Mouse (Mus musculus) lung, postnatal 0 days (tissue): ENCODE results near the gene Clta.

ENCODE experiments used
- CTCF ChIP-seq: IDR thresholded peaks from 2 replicates; pipeline ENCODE4 v1.5.1; 2016; ENCODE audit warnings: antibody characterized with exemption, mild to moderate bottlenecking
- EP300 ChIP-seq: IDR thresholded peaks from 2 replicates; pipeline ENCODE4 v1.6.1; 2016; ENCODE audit warnings: antibody characterized with exemption, mild to moderate bottlenecking, control low read depth

DNA sequence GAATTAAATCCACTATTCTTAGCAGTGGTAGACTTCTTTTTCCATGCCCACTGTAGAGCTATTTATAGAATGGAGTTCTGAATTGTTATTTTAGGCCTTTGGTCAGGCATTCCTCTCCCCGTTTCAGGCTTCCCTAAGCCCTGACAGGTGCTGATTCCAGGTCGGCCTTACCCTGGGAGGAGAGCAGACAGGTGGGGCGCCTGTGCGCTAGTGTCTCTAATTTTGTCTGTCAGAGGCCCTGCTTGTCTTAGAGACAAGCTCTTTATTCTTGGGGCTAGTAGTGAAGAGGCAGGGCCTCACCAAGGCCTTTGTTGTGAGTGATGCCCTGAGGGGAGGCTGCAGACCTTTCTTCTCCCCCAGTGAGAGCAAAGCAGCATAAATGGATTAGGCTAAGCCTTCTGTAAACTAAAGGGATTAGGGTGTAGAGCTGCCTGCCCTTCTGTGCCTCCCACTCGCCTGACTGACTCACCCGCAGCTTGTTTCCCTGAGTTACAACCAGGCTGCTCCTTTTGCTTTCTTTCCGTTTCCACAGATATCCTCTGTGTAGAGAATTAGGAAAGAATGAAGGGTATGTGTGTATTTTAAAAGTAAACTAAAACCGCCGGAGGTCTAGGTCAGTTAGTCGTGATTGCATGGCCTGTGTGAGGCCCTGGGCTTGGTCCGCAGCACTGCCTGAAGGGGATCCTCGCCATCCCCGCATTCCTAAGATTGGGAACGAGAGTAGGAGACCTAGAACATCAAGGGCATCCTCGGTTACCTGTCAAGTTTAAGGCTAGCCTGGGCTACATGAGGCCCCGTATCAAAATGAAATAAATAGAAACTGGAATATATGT lies 24.3 kb downstream of the Clta start:
- TF ChIP-seq EP300 (no peak), CTCF (no peak)
